Mouse (Mus musculus): ENCODE data around the gene Mmachc. TPM values are rescaled to one million over a fixed set of nuclear protein-coding genes. Genes with fewer than 3 reads are reported as not detected.

Mmachc gene
- total RNA-seq (2022) = 10 to 100 TPM; 29.5 to 35.2 (median 31.7) TPM

GRCm38 (mm10) chr4:116708201-116708764 lies at the start of gene Mmachc, which contains the start of gene Ccdc163:
TSS of gene Mmachc (minus strand) at chr4:116708406.
TSS of gene Ccdc163 (plus strand) at chr4:116708509.
- DNase-seq = peak; percentile 94

- peak; percentile 8 for DNase-seq
These were observed 41.5 kb upstream of the Mmachc start for GRCm38 (mm10) chr4:116749750-116750149.

GRCm38 (mm10) chr4:116738972-116739751 lies 31.0 kb upstream of the Mmachc start:
- DNase-seq = no peak

- DNase-seq = no peak
These were observed 26.8 kb upstream of the Mmachc start for GRCm38 (mm10) chr4:116734996-116735395.

GRCm38 (mm10) chr4:116732355-116732754 lies 24.1 kb upstream of the Mmachc start:
- DNase-seq = no peak

- no peak for DNase-seq
These were observed 22.9 kb upstream of the Mmachc start for GRCm38 (mm10) chr4:116731077-116731476.

- DNase-seq = no peak
These were observed 21.3 kb upstream of the Mmachc start for GRCm38 (mm10) chr4:116729532-116729931.

- no peak for DNase-seq
These were observed 19.2 kb upstream of the Mmachc start for GRCm38 (mm10) chr4:116727401-116727800.

GRCm38 (mm10) chr4:116725444-116725843 lies 17.2 kb upstream of the Mmachc start:
- DNase-seq = no peak

GRCm38 (mm10) chr4:116722230-116722629 lies 14.0 kb upstream of the Mmachc start:
- no peak for DNase-seq

- DNase-seq = no peak
These were observed 13.0 kb upstream of the Mmachc start for GRCm38 (mm10) chr4:116721098-116721628.

GRCm38 (mm10) chr4:116720343-116721097 lies 12.3 kb upstream of the Mmachc start, which contains the start of gene Tesk2:
TSS of gene Tesk2 (plus strand) at chr4:116720948.
- DNase-seq = peak; percentile 94

- peak; percentile 52 for DNase-seq
These were observed 11.2 kb upstream of the Mmachc start for GRCm38 (mm10) chr4:116719396-116719795.

- no peak for DNase-seq
These were observed 4.3 kb upstream of the Mmachc start for GRCm38 (mm10) chr4:116712536-116712935.

GRCm38 (mm10) chr4:116710154-116710553 lies 1.9 kb upstream of the Mmachc start:
- no peak for DNase-seq

GRCm38 (mm10) chr4:116708791-116709390 lies 685 bp upstream of the Mmachc start:
- no peak for DNase-seq

GRCm38 (mm10) chr4:116707666-116708065 lies 540 bp downstream of the Mmachc start:
- DNase-seq = no peak

GRCm38 (mm10) chr4:116703804-116704203 lies 4.4 kb downstream of the Mmachc start:
- peak; percentile 66 for DNase-seq

- DNase-seq = no peak
These were observed 7.2 kb downstream of the Mmachc start for GRCm38 (mm10) chr4:116700964-116701363.

- DNase-seq = peak; percentile 57
These were observed 9.4 kb downstream of the Mmachc start for GRCm38 (mm10) chr4:116698693-116699342.

GRCm38 (mm10) chr4:116693785-116694184 lies 14.4 kb downstream of the Mmachc start:
- DNase-seq = no peak

GRCm38 (mm10) chr4:116692146-116692545 lies 16.1 kb downstream of the Mmachc start:
- no peak for DNase-seq
